Mouse (Mus musculus) forebrain, embryonic 11.5 days (tissue): ENCODE measurements around the gene Sergef. TPM values are rescaled to one million over a fixed set of nuclear protein-coding genes. Genes with fewer than 3 reads are reported as not detected.

Source experiments
- ATAC-seq: fragments of 200-750 bp; cut with Nextera tagmentation; replicated peaks from 2 replicates; pipeline ENCODE4 v1.8.0; 2017; ENCODE audit warnings: moderate TSS enrichment; ENCODE audit not compliant: low FRiP score
- DNase-seq: peaks from one replicate; pipeline ENCODE4 v3.0.0-alpha.2; 2017; ENCODE audit warnings: low spot score
- H3K27ac ChIP-seq: fragments of 300-500 bp; sonication (generic); 2 replicates; pipeline ENCODE4 v1.5.1; 2014; ENCODE audit warnings: low read depth, low read length
- H3K27me3 ChIP-seq: fragments of 300-500 bp; sonication (generic); 2 replicates; pipeline ENCODE4 v1.6.1; 2014; ENCODE audit warnings: mild to moderate bottlenecking, low read length, mixed read lengths; ENCODE audit not compliant: control insufficient read depth, insufficient read depth
- H3K36me3 ChIP-seq: fragments of 300-500 bp; sonication (generic); 2 replicates; pipeline ENCODE4 v1.6.1; 2014; ENCODE audit warnings: mild to moderate bottlenecking, low read length, moderate library complexity, mixed read lengths; ENCODE audit not compliant: control insufficient read depth, insufficient read depth
- H3K4me1 ChIP-seq: fragments of 300-500 bp; sonication (generic); replicated peaks from 2 replicates; pipeline ENCODE4 v1.6.1; 2014; ENCODE audit warnings: low read length, mixed read lengths; ENCODE audit not compliant: control insufficient read depth, insufficient read depth
- H3K4me2 ChIP-seq: fragments of 300-500 bp; sonication (generic); 2 replicates; pipeline ENCODE4 v1.6.1; 2014; ENCODE audit warnings: low read depth, mild to moderate bottlenecking, low read length, moderate library complexity, mixed read lengths; ENCODE audit not compliant: severe bottlenecking
- H3K4me3 ChIP-seq: fragments of 300-500 bp; sonication (generic); 2 replicates; pipeline ENCODE4 v1.5.1; 2014; ENCODE audit warnings: low read depth, low read length
- H3K9ac ChIP-seq: fragments of 300-500 bp; sonication (generic); 2 replicates; pipeline ENCODE4 v1.6.1; 2014; ENCODE audit warnings: low read length
- H3K9me3 ChIP-seq: fragments of 300-500 bp; sonication (generic); 2 replicates; pipeline ENCODE4 v1.6.1; 2016; ENCODE audit warnings: low read length, mixed read lengths; ENCODE audit not compliant: control insufficient read depth
- WGBS: fragments of 180-500 bp; shearing (Covaris S2); extraction: QIAGEN DNeasy Blood & Tissue Kit; methylation state at CpG from one replicate; pipeline ENCODE4 v1.1.7; 2014; 5-methylcytosine and 5-hydroxymethylcytosine counted together
- polyA plus RNA-seq: library from polyadenylated mRNA; unstranded; fragments of >200 nt; fragmentation: Nextera tagmentation; extraction: Ambion mirVana; gene quantifications from 2 replicates; pipeline ENCODE4 v1.2.1, GENCODE M21; 2014

Sergef gene
- polyA plus RNA-seq, 1 experiment from 2014 or later = 18.7 TPM

- H3K36me3 ChIP-seq = no peaks in the 10 kb centered on the region
- H3K4me3 ChIP-seq = no peak overlapping the region
- H3K4me2 ChIP-seq = no peak overlapping the region
- H3K27me3 ChIP-seq = no peaks in the 10 kb centered on the region
- H3K9me3 ChIP-seq = no peaks in the 10 kb centered on the region
- no peak overlapping the region for H3K9ac ChIP-seq
- 89% methylated on average over 8 of the region's 8 CpGs for WGBS
- DNase-seq (no peak), ATAC-seq (no peak)
- no peak overlapping the region for H3K27ac ChIP-seq
- no peaks in the 10 kb centered on the region for H3K4me1 ChIP-seq
Measured at GRCm38 (mm10) chr7:46463136-46463535, 176.5 kb downstream of the Sergef start.

GRCm38 (mm10) chr7:46462287-46462686 is 177.3 kb downstream of the Sergef start:
- H3K4me1 ChIP-seq = no peaks in the 10 kb centered on the region

GRCm38 (mm10) chr7:46459605-46460245 is 179.9 kb downstream of the Sergef start:
- no peak overlapping the region for H3K9ac ChIP-seq
- no peak overlapping the region for H3K27ac ChIP-seq
- H3K4me3 ChIP-seq = no peak overlapping the region
- no peaks in the 10 kb centered on the region for H3K27me3 ChIP-seq
- no peaks in the 10 kb centered on the region for H3K4me1 ChIP-seq
- no peak overlapping the region for H3K4me2 ChIP-seq
- WGBS = 90% methylated on average over 9 of the region's 9 CpGs
- no peaks in the 10 kb centered on the region for H3K36me3 ChIP-seq
- no peak for DNase-seq
- no peaks in the 10 kb centered on the region; the same call in 1 of the 2 replicates for H3K9me3 ChIP-seq
- no peak for ATAC-seq

More at GRCm38 (mm10) chr7:46462287-46462686, 177.3 kb downstream of the Sergef start:
- no peaks in the 10 kb centered on the region for H3K9me3 ChIP-seq
- no peaks in the 10 kb centered on the region for H3K36me3 ChIP-seq
- no peak overlapping the region for H3K9ac ChIP-seq
- no peak overlapping the region for H3K4me3 ChIP-seq
- ATAC-seq = no peak
- DNase-seq = no peak
- WGBS = 79% methylated on average over 8 of the region's 8 CpGs
- no peaks in the 10 kb centered on the region for H3K27me3 ChIP-seq
- no peak overlapping the region for H3K27ac ChIP-seq
- no peak overlapping the region for H3K4me2 ChIP-seq

- DNase-seq (no peak), ATAC-seq (no peak)
- Histone ChIP-seq H3K9me3 (no peaks in the 10 kb centered on the region; the same call in 1 of the 2 replicates), H3K27ac (no peak overlapping the region), H3K4me2 (no peak overlapping the region), H3K9ac (no peak overlapping the region), H3K4me3 (no peak overlapping the region), H3K4me1 (peaks cover under 1% of the 10 kb centered on the region; the same call in 1 of the 2 replicates), H3K36me3 (no peaks in the 10 kb centered on the region), H3K27me3 (no peaks in the 10 kb centered on the region)
- WGBS = 75% methylated on average over 2 of the region's 2 CpGs
Measured at GRCm38 (mm10) chr7:46459200-46459599, 180.4 kb downstream of the Sergef start.

GRCm38 (mm10) chr7:46457889-46458288 is 181.7 kb downstream of the Sergef start:
- H3K27ac ChIP-seq = no peak overlapping the region
- H3K9me3 ChIP-seq = no peaks in the 10 kb centered on the region; the same call in 1 of the 2 replicates
- DNase-seq (no peak), ATAC-seq (no peak)
- no peak overlapping the region for H3K9ac ChIP-seq
- H3K4me2 ChIP-seq = no peak overlapping the region
- no peak overlapping the region for H3K4me3 ChIP-seq
- H3K4me1 ChIP-seq = peaks cover 8% of the 10 kb centered on the region
- 85% methylated on average over 3 of the region's 3 CpGs for WGBS
- H3K27me3 ChIP-seq = no peaks in the 10 kb centered on the region
- no peaks in the 10 kb centered on the region for H3K36me3 ChIP-seq

- WGBS = 16% methylated on average over 10 of the region's 10 CpGs
- Histone ChIP-seq H3K4me3 (no peak overlapping the region), H3K27ac (peak overlapping the region; percentile 69), H3K4me1 (peaks cover 14% of the 10 kb centered on the region), H3K27me3 (no peaks in the 10 kb centered on the region), H3K9me3 (no peaks in the 10 kb centered on the region; the same call in 1 of the 2 replicates), H3K36me3 (no peaks in the 10 kb centered on the region), H3K4me2 (no peak overlapping the region), H3K9ac (no peak overlapping the region)
- DNase-seq (peak; percentile 73), ATAC-seq (peak; percentile 84)
Measured at GRCm38 (mm10) chr7:46453930-46454679, 185.5 kb downstream of the Sergef start.

GRCm38 (mm10) chr7:46448922-46449645 is 190.5 kb downstream of the Sergef start:
- 48% methylated on average over 6 of the region's 6 CpGs for WGBS
- Histone ChIP-seq H3K27ac (no peak overlapping the region), H3K27me3 (no peaks in the 10 kb centered on the region), H3K9me3 (no peaks in the 10 kb centered on the region), H3K4me3 (no peak overlapping the region), H3K9ac (no peak overlapping the region), H3K4me1 (peaks cover 13% of the 10 kb centered on the region), H3K4me2 (no peak overlapping the region), H3K36me3 (no peaks in the 10 kb centered on the region)
- ATAC-seq = no peak
- no peak for DNase-seq

- H3K36me3 ChIP-seq = no peaks in the 10 kb centered on the region
- no peak overlapping the region for H3K27ac ChIP-seq
- H3K9ac ChIP-seq = no peak overlapping the region
- peaks cover 7% of the 10 kb centered on the region; the same call in 1 of the 2 replicates for H3K4me1 ChIP-seq
- no peak overlapping the region for H3K4me3 ChIP-seq
- H3K4me2 ChIP-seq = no peak overlapping the region
- no peak for DNase-seq
- no peaks in the 10 kb centered on the region for H3K27me3 ChIP-seq
- H3K9me3 ChIP-seq = no peaks in the 10 kb centered on the region
- 72% methylated on average over 9 of the region's 9 CpGs for WGBS
- no peak for ATAC-seq
Measured at GRCm38 (mm10) chr7:46447473-46448165, 192.0 kb downstream of the Sergef start.
